Mouse (Mus musculus) adipocyte (in vitro differentiated cells): ENCODE data around the gene Commd4.

Experiments used
- DNase-seq: peaks from one replicate; pipeline ENCODE4 v3.0.0-alpha.2; 2016; ENCODE audit warnings: low spot score

The Commd4 gene

GRCm38 (mm10) chr9:57141417-57142353 lies 16.4 kb downstream of the Commd4 start:
- no peak for DNase-seq

DNA sequence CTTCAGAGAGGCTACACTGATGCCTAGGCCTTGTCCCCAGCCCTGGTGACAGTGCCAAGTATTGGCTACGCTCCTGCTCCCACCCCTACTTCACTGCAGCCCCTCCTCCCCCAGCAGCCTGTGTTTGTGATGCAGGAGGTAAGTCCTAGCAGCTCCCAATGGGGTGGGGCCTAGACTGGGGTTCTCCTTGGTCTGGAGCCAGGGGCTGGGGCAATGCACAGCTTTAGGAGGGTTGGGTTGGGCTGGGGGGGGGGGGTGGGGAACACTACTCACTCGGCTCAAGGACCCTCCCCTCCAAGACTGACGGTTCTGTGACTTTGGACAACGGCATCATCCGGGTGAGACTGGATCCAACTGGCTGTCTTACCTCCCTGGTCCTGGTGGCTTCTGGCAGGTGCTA lies 18.6 kb downstream of the Commd4 start:
- no peak for DNase-seq

GRCm38 (mm10) chr9:57139110-57139509 lies 19.0 kb downstream of the Commd4 start:
- no peak for DNase-seq

- DNase-seq: no peak
Observed at GRCm38 (mm10) chr9:57138507-57138906, 19.6 kb downstream of the Commd4 start.

DNA sequence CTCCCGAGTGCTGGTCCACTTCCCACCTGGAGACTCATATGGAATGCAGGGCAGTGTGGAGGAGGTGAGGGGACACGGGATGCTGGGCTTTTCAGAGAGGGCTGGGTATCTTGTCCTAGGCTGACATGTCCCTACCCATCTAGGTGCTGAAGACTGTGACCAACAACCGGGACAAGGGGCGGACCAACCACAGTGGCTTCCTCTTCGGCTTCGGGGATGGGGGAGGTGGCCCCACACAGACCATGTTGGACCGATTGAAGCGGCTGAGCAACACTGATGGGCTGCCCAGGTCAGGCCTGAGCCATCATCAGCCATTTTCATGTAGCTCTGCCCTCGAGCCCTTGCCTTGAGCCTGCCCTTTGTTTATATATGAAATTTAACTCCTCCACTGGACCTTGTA lies 20.4 kb downstream of the Commd4 start:
- DNase-seq: no peak

DNA sequence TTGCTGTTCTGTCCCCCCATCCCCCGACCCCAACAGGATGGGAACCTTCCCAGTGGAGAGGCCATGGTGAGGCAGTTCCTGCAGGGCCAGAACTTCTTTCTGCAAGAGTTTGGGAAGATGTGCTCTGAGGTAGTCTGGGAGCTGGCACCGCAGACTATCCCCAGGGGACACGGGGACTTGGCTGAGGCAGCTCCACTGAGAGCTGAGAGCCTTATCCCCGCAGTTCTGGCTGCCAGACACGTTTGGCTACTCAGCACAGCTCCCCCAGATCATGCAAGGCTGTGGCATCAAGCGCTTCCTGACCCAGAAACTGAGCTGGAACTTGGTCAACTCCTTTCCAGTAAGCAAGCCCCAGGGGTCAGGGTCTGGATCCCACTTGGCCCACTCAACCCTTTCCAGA lies 20.9 kb downstream of the Commd4 start:
- DNase-seq: peak; percentile 86

GRCm38 (mm10) chr9:57130577-57131433 lies 27.3 kb downstream of the Commd4 start, which contains the start of gene Man2c1:
Gene Man2c1, plus strand, starts transcription at chr9:57130690.
- DNase-seq: peak; percentile 96

- DNase-seq: peak; percentile 22
Observed at GRCm38 (mm10) chr9:57129641-57130040, 28.5 kb downstream of the Commd4 start.

- no peak for DNase-seq
Observed at GRCm38 (mm10) chr9:57117261-57117755, 40.8 kb downstream of the Commd4 start.
